Mouse (Mus musculus): ENCODE results near the gene Serpina5. TPM values are rescaled to one million over a fixed set of nuclear protein-coding genes. Genes with fewer than 3 reads are reported as not detected.
"Not testable (repeated sequence)": the region's sequence is repeated elsewhere in the genome, so short reads cannot be mapped to it uniquely, and the experiment has no call there.

Serpina5 gene
- not detected for total RNA-seq (2021)
- long read RNA-seq = 0 reads

GRCm38 (mm10) chr12:104100768-104101167, at the start of gene Serpina5:
Gene Serpina5 (plus strand): TSS chr12:104101113.
- DNase-seq (ENCODE audit: low spot score in 2 of 2) = no peak

- no peak for DNase-seq (ENCODE audit: low spot score in 2 of 2)
Measured at GRCm38 (mm10) chr12:104053995-104054394, 46.9 kb upstream of the Serpina5 start.

GRCm38 (mm10) chr12:104055755-104056154, 45.2 kb upstream of the Serpina5 start:
- DNase-seq (ENCODE audit: low spot score in 2 of 2) = no peak

GRCm38 (mm10) chr12:104057050-104057449, 43.9 kb upstream of the Serpina5 start:
- peak in 1 of 2 experiments; percentile 53 for DNase-seq (ENCODE audit: low spot score in 2 of 2)

GRCm38 (mm10) chr12:104057531-104057930, 43.4 kb upstream of the Serpina5 start:
- DNase-seq (ENCODE audit: low spot score in 2 of 2) = no peak

GRCm38 (mm10) chr12:104060126-104060525, 40.8 kb upstream of the Serpina5 start:
- DNase-seq (ENCODE audit: low spot score in 2 of 2) = peak in 1 of 2 experiments; percentile 40

- no peak for DNase-seq (ENCODE audit: low spot score in 2 of 2)
Measured at GRCm38 (mm10) chr12:104061862-104062261, 39.1 kb upstream of the Serpina5 start.

GRCm38 (mm10) chr12:104064532-104064931, 36.4 kb upstream of the Serpina5 start:
- DNase-seq (ENCODE audit: low spot score in 2 of 2) = no peak

GRCm38 (mm10) chr12:104064996-104065395, 35.9 kb upstream of the Serpina5 start:
- no peak for DNase-seq (ENCODE audit: low spot score in 2 of 2)

GRCm38 (mm10) chr12:104066241-104066640, 34.7 kb upstream of the Serpina5 start:
- DNase-seq (ENCODE audit: low spot score in 2 of 2) = peak; percentile 17 to 58

GRCm38 (mm10) chr12:104067549-104067948, 33.4 kb upstream of the Serpina5 start:
- peak; percentile 63 to 73 for DNase-seq (ENCODE audit: low spot score in 2 of 2)

- DNase-seq (ENCODE audit: low spot score in 2 of 2) = peak; percentile 65 to 88
Measured at GRCm38 (mm10) chr12:104069620-104070019, 31.3 kb upstream of the Serpina5 start.

GRCm38 (mm10) chr12:104071708-104072107, 29.2 kb upstream of the Serpina5 start:
- DNase-seq (ENCODE audit: low spot score in 2 of 2) = no peak

- DNase-seq (ENCODE audit: low spot score in 2 of 2) = peak; percentile 62 to 75
Measured at GRCm38 (mm10) chr12:104072286-104072685, 28.6 kb upstream of the Serpina5 start.

- no peak for DNase-seq (ENCODE audit: low spot score in 2 of 2)
Measured at GRCm38 (mm10) chr12:104090119-104090518, 10.8 kb upstream of the Serpina5 start.

- DNase-seq (ENCODE audit: low spot score in 2 of 2) = no peak
Measured at GRCm38 (mm10) chr12:104091303-104091702, 9.6 kb upstream of the Serpina5 start.

- DNase-seq (ENCODE audit: low spot score in 2 of 2) = no peak
Measured at GRCm38 (mm10) chr12:104105847-104106246, 4.9 kb downstream of the Serpina5 start.

GRCm38 (mm10) chr12:104106919-104107318, 6.0 kb downstream of the Serpina5 start:
- no peak for DNase-seq (ENCODE audit: low spot score in 2 of 2)

- no peak for DNase-seq (ENCODE audit: low spot score in 2 of 2)
Measured at GRCm38 (mm10) chr12:104108507-104108906, 7.6 kb downstream of the Serpina5 start.

GRCm38 (mm10) chr12:104112333-104112732, 11.4 kb downstream of the Serpina5 start, which contains the start of gene Serpina3a:
Gene Serpina3a (plus strand): TSS chr12:104112724.
- DNase-seq (ENCODE audit: low spot score in 2 of 2) = not testable (repeated sequence)

GRCm38 (mm10) chr12:104114921-104115579, 14.1 kb downstream of the Serpina5 start:
- no peak for DNase-seq (ENCODE audit: low spot score in 2 of 2)

- DNase-seq (ENCODE audit: low spot score in 2 of 2) = no peak
Measured at GRCm38 (mm10) chr12:104123097-104123496, 22.2 kb downstream of the Serpina5 start.

GRCm38 (mm10) chr12:104123996-104124395, 23.1 kb downstream of the Serpina5 start:
- peak in 1 of 2 experiments; percentile 5 for DNase-seq (ENCODE audit: low spot score in 2 of 2)
